Mouse (Mus musculus) cerebellum, postnatal 10 days (tissue): ENCODE data around the gene E330017A01Rik.
A peak's percentile ranks its signal among the peaks of the same experiment; 100 is the strongest.
"Not testable (repeated sequence)": the region's sequence is repeated elsewhere in the genome, so short reads cannot be mapped to it uniquely, and the experiment has no call there.

Experiments
- DNase-seq, 2 experiments: peaks; one replicate each; pipeline ENCODE4 v3.0.0; 2021; ENCODE audit warnings: mixed read lengths in 2 of 2

The E330017A01Rik gene

DNA sequence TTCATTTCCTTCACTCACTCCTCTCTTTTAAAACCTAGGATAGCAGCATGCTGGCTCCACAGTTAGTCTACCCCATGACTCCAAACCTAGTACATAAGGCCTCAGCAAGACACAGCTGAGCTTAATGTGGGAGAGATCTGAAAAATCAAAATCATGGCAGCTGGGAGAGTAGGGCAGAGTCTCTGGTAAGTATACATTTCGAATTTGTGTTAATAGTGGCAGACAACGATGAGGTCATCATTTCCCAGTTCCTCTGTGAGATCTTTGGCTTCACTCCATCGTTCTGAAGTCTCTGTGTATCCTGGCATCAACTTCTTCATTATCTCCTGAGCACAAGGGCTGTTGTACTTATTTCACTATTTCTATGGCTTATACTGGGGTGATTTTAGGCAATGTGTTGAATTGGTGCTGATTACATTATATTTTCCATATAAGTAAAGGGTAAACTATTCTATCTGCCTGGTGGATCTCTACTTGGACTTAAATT lies at the start of gene E330017A01Rik:
Gene E330017A01Rik, minus strand, starts transcription at position 51 of the 487 bp plus-strand sequence.
- no peak for DNase-seq

GRCm38 (mm10) chr16:58685548-58686537 lies 47.3 kb upstream of the E330017A01Rik start:
- DNase-seq, result no peak

DNA sequence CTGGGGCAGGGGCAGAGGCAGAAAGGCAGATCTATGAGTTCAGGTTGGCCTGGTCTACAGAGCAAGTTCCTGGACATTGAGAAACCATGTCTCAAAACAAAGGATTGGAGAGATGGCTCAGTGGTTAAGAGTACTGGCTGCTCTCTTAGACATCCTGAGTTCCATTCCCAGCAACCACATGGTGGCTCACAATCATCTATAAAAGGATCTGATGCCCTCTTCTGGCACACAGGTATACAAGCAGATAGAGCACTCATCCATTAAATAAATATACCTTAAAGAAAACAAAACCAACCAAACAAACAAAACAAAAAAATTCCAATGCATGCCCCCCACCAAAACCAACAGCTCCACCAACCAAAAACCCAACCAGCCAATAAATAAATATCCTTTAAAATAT lies 46.0 kb upstream of the E330017A01Rik start:
- DNase-seq, result no peak

GRCm38 (mm10) chr16:58683911-58684310 lies 45.4 kb upstream of the E330017A01Rik start:
- DNase-seq, result no peak

GRCm38 (mm10) chr16:58682870-58683269 lies 44.3 kb upstream of the E330017A01Rik start:
- no peak for DNase-seq

DNA sequence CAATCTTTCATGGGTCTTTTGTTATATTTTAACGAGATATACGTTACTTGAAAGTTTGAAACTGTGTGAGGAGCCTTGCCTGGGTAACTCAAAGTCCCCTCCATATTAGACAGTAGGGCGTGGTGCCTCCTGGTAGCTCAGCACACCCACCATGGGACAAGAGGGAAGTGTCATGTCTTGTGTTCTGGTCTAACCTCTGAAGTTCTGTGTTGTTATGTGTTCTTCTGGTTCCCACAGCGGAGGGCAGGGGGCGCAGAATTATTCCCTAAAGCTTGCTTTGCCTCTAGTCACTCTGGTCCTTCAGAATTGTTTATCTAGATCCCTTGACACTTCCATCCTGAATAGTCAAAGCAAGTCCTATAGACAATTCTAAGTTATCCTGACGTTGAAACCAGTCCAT lies 43.5 kb upstream of the E330017A01Rik start:
- DNase-seq, result no peak

DNA sequence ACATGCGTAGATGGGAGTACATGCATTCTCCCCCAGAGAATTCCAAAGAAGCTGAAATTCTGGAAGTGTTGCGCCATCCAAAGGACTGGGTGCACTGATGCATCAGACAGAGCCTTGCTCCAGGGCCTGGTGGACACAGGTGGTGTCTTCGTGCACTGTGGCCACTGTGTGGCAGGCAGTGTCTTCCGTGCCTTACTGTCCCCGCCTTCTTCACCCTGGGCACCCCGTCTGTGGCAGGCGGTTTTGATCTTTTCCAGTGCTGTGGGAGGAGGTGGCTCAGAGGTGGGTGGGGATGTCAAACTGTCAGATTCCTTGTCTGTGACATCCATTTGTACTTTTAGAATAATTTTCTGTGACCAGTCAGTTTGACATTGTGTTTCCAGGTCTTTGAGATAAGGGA lies 40.1 kb upstream of the E330017A01Rik start:
- DNase-seq, result no peak

DNA sequence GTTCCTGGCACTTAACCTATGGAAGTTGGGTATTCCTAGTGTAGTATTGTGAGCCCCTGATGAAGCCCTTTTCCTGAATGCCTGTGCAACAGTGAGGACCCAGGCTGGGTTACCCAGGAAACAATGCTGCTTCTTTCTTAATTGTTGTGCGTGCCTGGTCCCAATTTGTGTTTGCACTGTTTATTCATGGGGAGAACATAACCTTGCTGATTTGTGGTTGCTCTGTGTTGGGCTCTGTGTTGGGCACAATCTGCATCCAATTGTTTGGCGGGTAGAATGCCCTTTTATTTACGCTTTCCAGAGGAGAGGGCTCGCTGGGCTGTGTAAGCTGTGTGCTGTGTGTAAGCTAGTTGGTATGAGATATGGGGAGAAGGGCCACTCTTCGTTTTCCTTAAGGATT lies 39.0 kb upstream of the E330017A01Rik start:
- DNase-seq, result no peak

DNA sequence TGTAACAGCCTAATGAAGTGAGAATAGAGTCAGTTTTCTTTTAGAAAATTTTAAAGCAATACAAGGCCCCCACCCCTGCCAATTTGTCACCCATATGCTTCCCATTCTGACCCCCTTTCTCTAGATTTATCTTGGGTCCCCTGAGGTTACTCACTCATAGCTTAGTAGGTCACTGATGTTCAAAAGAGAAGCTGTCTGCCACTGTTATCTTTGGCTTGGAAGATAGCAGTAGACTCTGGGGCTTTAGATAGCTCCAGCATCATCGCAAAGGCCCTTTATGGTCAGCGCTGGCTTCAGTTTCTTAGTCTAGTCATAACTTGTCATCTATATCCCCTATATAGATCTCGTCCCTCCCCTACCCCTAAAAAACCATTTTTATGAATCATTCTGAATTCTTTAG lies 38.1 kb upstream of the E330017A01Rik start:
- DNase-seq, result no peak

DNA sequence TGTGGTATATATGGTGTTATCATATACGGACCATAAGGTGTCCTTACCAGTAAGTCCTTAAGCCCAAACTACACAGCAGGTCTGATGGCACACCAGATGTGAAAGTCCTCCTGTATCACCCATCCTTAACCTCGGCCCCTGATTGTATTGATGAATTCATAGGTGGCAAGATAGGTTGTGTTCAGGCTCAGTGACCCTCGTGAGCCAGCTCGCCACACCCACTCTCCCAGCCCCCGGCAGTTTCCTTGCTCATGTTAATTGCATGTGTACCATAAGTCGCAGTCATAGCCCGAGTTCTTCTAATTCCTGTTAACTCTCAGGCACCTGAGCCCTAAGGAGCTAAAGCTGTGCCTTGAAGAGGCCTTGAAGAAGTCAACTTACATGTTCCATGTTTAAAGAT lies 37.6 kb upstream of the E330017A01Rik start:
- no peak for DNase-seq

- no peak for DNase-seq
Observed at GRCm38 (mm10) chr16:58675256-58675655, 36.7 kb upstream of the E330017A01Rik start.

DNA sequence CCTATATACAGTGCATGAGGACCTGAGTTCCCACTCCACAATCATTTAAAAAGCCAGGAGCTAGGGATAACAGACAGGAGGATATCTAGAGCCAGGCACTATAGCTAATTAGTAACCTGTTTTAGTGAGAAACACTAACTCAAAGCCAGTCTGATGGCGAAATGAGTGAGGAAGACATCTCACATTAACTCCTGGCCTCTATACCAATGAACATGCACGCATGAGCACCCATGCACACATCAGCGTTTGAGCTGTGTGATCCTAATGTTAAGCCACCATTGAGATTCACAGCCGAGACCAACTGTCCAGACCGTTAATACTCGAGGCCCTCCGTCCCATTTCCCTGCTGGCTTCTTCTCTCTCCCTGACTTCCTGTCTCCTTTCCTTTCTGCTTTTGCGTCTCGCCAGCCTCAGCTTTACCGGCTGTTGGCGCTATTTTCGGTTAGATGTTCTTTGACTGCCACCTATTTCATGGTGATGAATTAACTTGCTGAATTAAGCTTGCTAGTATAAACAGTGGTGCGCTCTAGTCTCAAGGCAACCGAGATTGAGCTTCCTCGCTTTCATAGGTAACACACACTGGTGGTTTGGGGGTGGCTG lies 35.4 kb upstream of the E330017A01Rik start:
- DNase-seq, result no peak

DNA sequence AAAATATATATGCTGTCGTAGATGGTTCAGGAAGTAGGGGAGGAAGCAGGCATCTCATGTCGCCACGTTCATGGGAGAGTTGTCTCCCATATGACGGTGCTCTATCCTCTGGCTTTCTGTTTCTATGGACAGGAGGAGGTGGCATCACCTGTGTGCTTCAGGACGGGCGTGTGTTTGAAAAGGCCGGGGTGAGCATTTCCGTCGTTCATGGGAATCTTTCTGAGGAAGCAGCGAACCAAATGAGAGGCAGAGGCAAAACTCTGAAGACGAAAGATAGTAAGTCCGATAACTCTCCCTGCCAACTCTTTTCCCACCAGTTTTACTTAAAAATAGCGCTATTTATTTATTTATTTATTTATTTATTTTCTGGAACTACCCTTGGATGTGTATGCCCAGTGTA lies 33.9 kb upstream of the E330017A01Rik start:
- DNase-seq, result no peak

- DNase-seq, result no peak
Observed at GRCm38 (mm10) chr16:58671212-58671985, 32.9 kb upstream of the E330017A01Rik start.

- DNase-seq, result no peak
Observed at GRCm38 (mm10) chr16:58670643-58671042, 32.1 kb upstream of the E330017A01Rik start.

DNA sequence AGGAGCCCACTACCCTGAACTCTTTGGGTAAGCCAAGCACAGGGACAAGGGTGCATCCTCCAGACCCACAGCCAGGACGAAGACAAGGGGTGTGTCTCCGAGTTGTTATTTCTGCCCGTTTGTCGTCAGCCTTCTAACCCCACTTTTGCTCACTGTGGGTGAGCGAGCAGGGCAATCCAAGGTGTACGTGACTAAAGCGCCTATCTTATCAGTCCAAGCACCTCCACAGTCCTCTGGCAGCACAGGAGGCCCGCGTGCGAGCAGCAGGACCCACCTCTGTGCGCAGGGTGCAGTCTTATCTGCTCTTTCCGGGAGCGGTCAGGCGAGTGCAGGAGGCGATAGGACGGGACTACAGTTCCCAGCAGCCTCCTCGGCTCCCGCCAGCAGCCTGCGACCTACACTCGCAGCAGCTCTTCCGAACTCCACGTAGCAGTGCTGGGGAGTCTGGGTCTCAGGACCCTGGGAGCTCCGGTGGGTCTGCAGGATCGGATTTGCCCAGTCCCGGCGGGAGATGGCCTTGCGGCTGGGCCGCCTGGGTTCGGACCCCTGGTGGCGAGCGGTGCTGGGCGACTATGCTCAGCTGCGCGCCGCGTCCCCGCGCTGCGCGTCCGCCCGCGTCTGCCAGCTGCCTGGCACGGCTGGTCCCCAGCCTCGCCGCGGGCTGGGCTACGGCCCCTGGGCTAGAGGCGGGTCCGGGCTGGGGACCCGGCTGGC lies 31.5 kb upstream of the E330017A01Rik start, which contains the start of gene Cpox:
Gene Cpox, plus strand, starts transcription at position 376 of the 714 bp plus-strand sequence.
- peak; percentile 87 to 89 for DNase-seq

- peak in 1 of 2 experiments; percentile 8 for DNase-seq
Observed at GRCm38 (mm10) chr16:58669264-58669663, 30.7 kb upstream of the E330017A01Rik start.

GRCm38 (mm10) chr16:58668586-58668985 lies 30.0 kb upstream of the E330017A01Rik start:
- no peak for DNase-seq

DNA sequence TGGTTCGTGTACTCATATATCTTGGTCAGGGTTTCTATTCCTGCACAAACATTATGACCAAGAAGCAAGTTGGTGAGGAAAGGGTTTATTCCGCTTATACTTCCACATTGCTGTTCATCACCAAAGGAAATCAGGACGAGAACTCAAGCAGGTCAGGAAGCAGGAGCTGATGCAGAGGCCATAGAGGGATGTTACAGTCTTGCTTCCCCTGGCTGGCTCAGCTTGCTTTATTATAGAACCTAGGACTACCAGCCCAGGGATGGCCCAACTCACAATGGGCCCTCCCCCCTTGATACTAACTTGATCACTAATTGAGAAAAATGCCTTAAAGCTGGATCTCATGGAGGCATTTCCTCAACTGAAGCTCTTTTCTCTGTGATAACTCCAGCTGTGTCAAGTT lies 28.1 kb upstream of the E330017A01Rik start:
- DNase-seq, result not testable (repeated sequence)

GRCm38 (mm10) chr16:58665137-58665536 lies 26.6 kb upstream of the E330017A01Rik start:
- not testable (repeated sequence) for DNase-seq

DNA sequence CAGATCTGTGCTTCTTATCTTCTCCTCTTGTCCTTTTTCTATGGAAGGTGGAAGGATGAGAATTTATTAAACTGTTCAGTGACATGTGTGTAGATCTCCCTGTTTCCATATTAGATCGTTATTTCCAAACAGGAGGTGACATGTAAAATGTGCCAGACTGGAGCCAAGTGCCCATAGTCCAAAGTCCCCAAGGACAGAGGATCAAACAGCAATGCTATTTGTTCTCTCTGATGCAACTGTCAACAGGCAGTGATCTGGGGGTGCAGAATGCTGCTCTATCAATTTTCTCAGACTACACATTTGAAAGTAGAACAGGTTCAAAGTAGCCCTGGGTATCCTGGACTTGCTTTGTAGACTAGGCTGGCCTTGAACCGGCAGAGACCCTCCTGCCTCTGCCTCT lies 25.3 kb upstream of the E330017A01Rik start:
- no peak for DNase-seq

DNA sequence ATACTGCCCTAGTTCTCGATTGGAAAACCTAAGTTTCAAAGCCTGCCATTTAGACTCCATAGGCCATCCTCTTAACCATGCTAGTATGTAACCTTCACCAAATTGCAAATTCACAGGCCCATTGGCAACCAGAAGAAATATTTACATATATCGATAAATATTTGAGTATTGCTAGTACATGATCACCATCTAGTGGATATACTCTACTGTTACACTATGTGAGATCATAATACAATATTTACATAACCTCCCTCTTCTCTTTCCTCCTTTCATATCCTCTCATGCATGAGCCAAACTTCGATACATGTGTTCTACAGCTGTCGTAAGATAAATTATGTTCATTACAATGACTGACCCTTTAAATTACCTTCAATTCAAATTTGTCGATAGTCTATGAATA lies 24.5 kb upstream of the E330017A01Rik start:
- no peak for DNase-seq
